Mouse (Mus musculus): ENCODE measurements around the gene Qrich2. TPM values are rescaled to one million over a fixed set of nuclear protein-coding genes. Genes with fewer than 3 reads are reported as not detected.
"Not testable (repeated sequence)": the region's sequence is repeated elsewhere in the genome, so short reads cannot be mapped to it uniquely, and the experiment has no call there.

Qrich2 gene
- polyA plus RNA-seq, 1 experiment, result not detected

GRCm38 (mm10) chr11:116417054-116417453 lies 49.0 kb downstream of the Qrich2 start:
- Histone ChIP-seq H3K4me1 (peaks cover 61% of the 10 kb centered on the region), H3K4me3 (replicated peaks) (no peak overlapping the region)

GRCm38 (mm10) chr11:116416196-116416943 lies 49.7 kb downstream of the Qrich2 start:
- H3K9me3 ChIP-seq, result peaks cover 7% of the 10 kb centered on the region
- no peak overlapping the region for H3K4me3 ChIP-seq (replicated peaks)
- H3K4me1 ChIP-seq, result peaks cover 67% of the 10 kb centered on the region
- peaks cover 3% of the 10 kb centered on the region for H3K36me3 ChIP-seq (replicated peaks; ENCODE audit: low read length)
- no peak for TF ChIP-seq GATA1 (IDR thresholded peaks at IDR 0.05; ENCODE audit: borderline replicate concordance, low read length)
- TF ChIP-seq FLI1 (IDR thresholded peaks at IDR 0.05; ENCODE audit: low read length), result no peak
- peaks cover 49% of the 10 kb centered on the region for H3K27me3 ChIP-seq (replicated peaks)

More at GRCm38 (mm10) chr11:116417054-116417453, 49.0 kb downstream of the Qrich2 start:
- Histone ChIP-seq H3K27me3 (replicated peaks) (peaks cover 45% of the 10 kb centered on the region), H3K9me3 (peaks cover 7% of the 10 kb centered on the region), H3K36me3 (replicated peaks; ENCODE audit: low read length) (peaks cover 3% of the 10 kb centered on the region)
- TF ChIP-seq GATA1 (IDR thresholded peaks at IDR 0.05; ENCODE audit: borderline replicate concordance, low read length) (no peak), FLI1 (IDR thresholded peaks at IDR 0.05; ENCODE audit: low read length) (no peak)

- TF ChIP-seq FLI1 (IDR thresholded peaks at IDR 0.05; ENCODE audit: low read length) (no peak), GATA1 (IDR thresholded peaks at IDR 0.05; ENCODE audit: borderline replicate concordance, low read length) (no peak)
- Histone ChIP-seq H3K36me3 (replicated peaks; ENCODE audit: low read length) (peaks cover 3% of the 10 kb centered on the region), H3K9me3 (peaks cover 7% of the 10 kb centered on the region), H3K4me1 (peaks cover 57% of the 10 kb centered on the region), H3K27me3 (replicated peaks) (peaks cover 47% of the 10 kb centered on the region), H3K4me3 (replicated peaks) (peak overlapping the region; percentile 93)
Measured at GRCm38 (mm10) chr11:116413631-116414022, 52.4 kb downstream of the Qrich2 start.

- peaks cover 7% of the 10 kb centered on the region for H3K9me3 ChIP-seq
- H3K4me1 ChIP-seq, result peaks cover 52% of the 10 kb centered on the region
- peaks cover 3% of the 10 kb centered on the region for H3K36me3 ChIP-seq (replicated peaks; ENCODE audit: low read length)
- TF ChIP-seq GATA1 (IDR thresholded peaks at IDR 0.05; ENCODE audit: borderline replicate concordance, low read length) (no peak), FLI1 (IDR thresholded peaks at IDR 0.05; ENCODE audit: low read length) (no peak)
- peak within 1 kb of the TSS; percentile 93 for H3K4me3 ChIP-seq (replicated peaks)
- H3K27me3 ChIP-seq (replicated peaks), result peaks cover 47% of the 10 kb centered on the region
Measured at GRCm38 (mm10) chr11:116412904-116413630, 53.0 kb downstream of the Qrich2 start, which contains the start of gene Rnf157. TSS of gene Rnf157 (minus strand) at chr11:116413032.

- Histone ChIP-seq H3K9me3 (peaks cover 3% of the 10 kb centered on the region), H3K27me3 (replicated peaks) (peaks cover 45% of the 10 kb centered on the region), H3K4me1 (peaks cover 47% of the 10 kb centered on the region), H3K36me3 (replicated peaks; ENCODE audit: low read length) (peaks cover 2% of the 10 kb centered on the region), H3K4me3 (replicated peaks) (peak overlapping the region; percentile 93)
- TF ChIP-seq FLI1 (IDR thresholded peaks at IDR 0.05; ENCODE audit: low read length) (no peak), GATA1 (IDR thresholded peaks at IDR 0.05; ENCODE audit: borderline replicate concordance, low read length) (no peak)
Measured at GRCm38 (mm10) chr11:116412028-116412827, 53.8 kb downstream of the Qrich2 start.

- Histone ChIP-seq H3K4me3 (replicated peaks) (no peak overlapping the region), H3K27me3 (replicated peaks) (peaks cover 40% of the 10 kb centered on the region), H3K36me3 (replicated peaks; ENCODE audit: low read length) (no peaks in the 10 kb centered on the region)
Measured at GRCm38 (mm10) chr11:116411582-116411981, 54.5 kb downstream of the Qrich2 start.

GRCm38 (mm10) chr11:116410415-116410814 lies 55.6 kb downstream of the Qrich2 start:
- not testable (repeated sequence) for H3K4me3 ChIP-seq (replicated peaks); H3K36me3 ChIP-seq (replicated peaks; ENCODE audit: low read length); H3K9me3 ChIP-seq
- peaks cover 40% of the 10 kb centered on the region for H3K4me1 ChIP-seq
- peaks cover 40% of the 10 kb centered on the region for H3K27me3 ChIP-seq (replicated peaks)

More at GRCm38 (mm10) chr11:116411582-116411981, 54.5 kb downstream of the Qrich2 start:
- TF ChIP-seq FLI1 (IDR thresholded peaks at IDR 0.05; ENCODE audit: low read length), result no peak
- no peak for TF ChIP-seq GATA1 (IDR thresholded peaks at IDR 0.05; ENCODE audit: borderline replicate concordance, low read length)
- H3K9me3 ChIP-seq, result no peaks in the 10 kb centered on the region
- peaks cover 44% of the 10 kb centered on the region for H3K4me1 ChIP-seq

- Histone ChIP-seq H3K9me3 (no peaks in the 10 kb centered on the region), H3K4me1 (peaks cover 36% of the 10 kb centered on the region), H3K27me3 (replicated peaks) (peaks cover 31% of the 10 kb centered on the region), H3K36me3 (replicated peaks; ENCODE audit: low read length) (no peaks in the 10 kb centered on the region), H3K4me3 (replicated peaks) (no peak overlapping the region)
- TF ChIP-seq GATA1 (IDR thresholded peaks at IDR 0.05; ENCODE audit: borderline replicate concordance, low read length) (no peak), FLI1 (IDR thresholded peaks at IDR 0.05; ENCODE audit: low read length) (no peak)
Measured at GRCm38 (mm10) chr11:116409008-116409407, 57.0 kb downstream of the Qrich2 start.

GRCm38 (mm10) chr11:116406231-116406728 lies 59.8 kb downstream of the Qrich2 start:
- Histone ChIP-seq H3K4me3 (replicated peaks) (no peak overlapping the region), H3K4me1 (peaks cover 15% of the 10 kb centered on the region)
- no peak for TF ChIP-seq FLI1 (IDR thresholded peaks at IDR 0.05; ENCODE audit: low read length)
- TF ChIP-seq GATA1 (IDR thresholded peaks at IDR 0.05; ENCODE audit: borderline replicate concordance, low read length), result no peak

More at GRCm38 (mm10) chr11:116406231-116406728, 59.8 kb downstream of the Qrich2 start:
- Histone ChIP-seq H3K36me3 (replicated peaks; ENCODE audit: low read length) (peaks cover 3% of the 10 kb centered on the region), H3K9me3 (peaks cover 6% of the 10 kb centered on the region), H3K27me3 (replicated peaks) (peaks cover 11% of the 10 kb centered on the region)
